Mouse (Mus musculus): ENCODE measurements around the gene Miga2. TPM values are rescaled to one million over a fixed set of nuclear protein-coding genes. Genes with fewer than 3 reads are reported as not detected.

The Miga2 gene
- total and polyA plus RNA-seq, 2 experiments from 2014 or later: 32.6 to 105 TPM

DNA sequence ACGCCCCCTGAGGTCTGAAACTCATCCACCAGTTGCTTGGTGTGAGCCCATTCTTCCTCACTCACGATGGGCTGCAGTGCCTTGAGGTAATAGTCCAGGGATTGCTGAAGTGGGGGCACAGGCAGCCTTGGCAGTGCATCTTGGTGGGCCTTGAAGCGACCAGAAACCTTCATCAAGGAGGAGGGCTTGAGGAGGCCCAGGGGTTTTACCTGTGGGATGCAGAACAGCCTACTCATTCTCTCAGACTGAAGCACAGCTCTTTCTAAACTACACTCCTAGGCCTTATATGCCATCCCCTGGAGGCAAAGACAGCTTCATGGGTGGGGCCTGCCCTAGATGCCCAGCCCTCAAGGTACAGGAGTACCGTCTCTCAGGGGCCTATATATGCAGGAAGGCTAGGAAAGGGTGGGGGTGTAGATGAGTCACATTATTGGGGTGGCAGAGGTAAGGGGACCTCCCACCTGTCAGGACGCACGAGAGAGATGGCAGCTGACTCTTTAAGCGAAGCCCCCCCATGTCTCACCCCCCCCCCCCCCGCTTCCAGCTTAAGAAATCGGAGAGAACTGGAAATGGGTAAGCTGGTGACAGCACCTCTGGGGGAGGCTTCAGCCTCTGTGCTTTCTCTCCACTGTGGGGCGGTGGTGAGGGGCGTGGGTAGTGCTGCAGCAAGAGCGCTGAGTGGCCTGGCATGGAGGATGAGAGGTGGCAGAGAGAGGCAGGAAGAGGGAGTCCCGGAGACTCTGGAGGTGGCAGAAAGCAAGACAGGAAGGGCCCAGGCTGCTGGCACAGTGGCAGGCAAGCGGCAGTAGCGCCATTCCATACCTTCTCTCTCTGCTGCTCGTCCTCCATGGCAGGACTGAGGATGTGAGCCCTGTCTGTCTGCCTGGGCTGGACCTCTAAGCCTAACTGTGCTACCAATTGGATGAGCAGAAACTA lies 49.3 kb downstream of the Miga2 start:
- TF ChIP-seq CTCF (IDR thresholded peaks at IDR 0.05; ENCODE audit: low read depth) (no peak), EP300 (IDR thresholded peaks at IDR 0.05; ENCODE audit: low read depth) (no peak)
- DNase-seq (ENCODE audit: low spot score) (no peak), ATAC-seq (ENCODE audit: insufficient read depth, low read depth) (no peak)
- no peak overlapping the region for H3K27ac ChIP-seq (ENCODE audit: low read depth)
- 0 out of 2 replicates have a peak overlapping the region, but pooled peaks have one; percentile 91 for H3K9ac ChIP-seq (replicated peaks; ENCODE audit: low read depth, low read length)
- peak overlapping the region; percentile 70 for H3K4me2 ChIP-seq (ENCODE audit: low read depth, low read length)
- peaks cover 44% of the 10 kb centered on the region for H3K36me3 ChIP-seq (replicated peaks; ENCODE audit: control insufficient read depth, insufficient read depth, low read length)
- H3K4me1 ChIP-seq (ENCODE audit: control insufficient read depth, insufficient read depth): peaks cover 48% of the 10 kb centered on the region
- H3K27me3 ChIP-seq (ENCODE audit: control insufficient read depth, insufficient read depth, low read length): no peaks in the 10 kb centered on the region
- 71% methylated on average over 14 of the region's 16 CpGs for WGBS
- no peaks in the 10 kb centered on the region for H3K9me3 ChIP-seq (replicated peaks; ENCODE audit: control insufficient read depth, low read length)
- peak overlapping the region; percentile 8 for H3K4me3 ChIP-seq (ENCODE audit: low read depth, low read length)

DNA sequence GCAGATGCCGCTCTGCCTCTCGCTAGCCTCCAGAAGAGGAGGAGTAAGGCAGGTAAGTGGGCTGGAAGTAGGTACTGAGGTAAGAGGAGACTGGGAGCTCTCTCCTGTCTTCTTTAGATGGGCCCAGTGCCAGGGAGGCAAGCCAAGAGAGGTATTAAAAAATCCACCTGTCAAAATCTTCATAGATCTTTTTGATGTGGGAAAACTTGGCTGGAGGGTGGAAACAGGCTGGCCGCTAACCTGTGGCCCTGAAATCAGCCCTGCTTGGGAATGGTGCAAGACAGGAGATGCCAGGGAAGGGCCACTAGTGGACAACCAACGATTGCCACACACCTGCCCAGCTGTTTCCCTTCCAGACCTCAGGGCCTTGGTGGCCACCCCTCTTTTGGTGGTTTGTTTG lies 50.1 kb downstream of the Miga2 start:
- Histone ChIP-seq H3K36me3 (replicated peaks; ENCODE audit: control insufficient read depth, insufficient read depth, low read length) (peaks cover 36% of the 10 kb centered on the region), H3K9me3 (replicated peaks; ENCODE audit: control insufficient read depth, low read length) (no peaks in the 10 kb centered on the region), H3K4me2 (ENCODE audit: low read depth, low read length) (peak overlapping the region; percentile 70), H3K27ac (ENCODE audit: low read depth) (no peak overlapping the region), H3K4me1 (ENCODE audit: control insufficient read depth, insufficient read depth) (peaks cover 47% of the 10 kb centered on the region), H3K27me3 (ENCODE audit: control insufficient read depth, insufficient read depth, low read length) (no peaks in the 10 kb centered on the region), H3K4me3 (ENCODE audit: low read depth, low read length) (peak overlapping the region; percentile 84), H3K9ac (replicated peaks; ENCODE audit: low read depth, low read length) (peak overlapping the region; percentile 91; the same call in 1 of the 2 replicates)
- 79% methylated on average over 4 of the region's 4 CpGs for WGBS
- no peak for TF ChIP-seq EP300 (IDR thresholded peaks at IDR 0.05; ENCODE audit: low read depth)
- no peak for TF ChIP-seq CTCF (IDR thresholded peaks at IDR 0.05; ENCODE audit: low read depth)
- ATAC-seq (ENCODE audit: insufficient read depth, low read depth) (no peak), DNase-seq (ENCODE audit: low spot score) (no peak)

DNA sequence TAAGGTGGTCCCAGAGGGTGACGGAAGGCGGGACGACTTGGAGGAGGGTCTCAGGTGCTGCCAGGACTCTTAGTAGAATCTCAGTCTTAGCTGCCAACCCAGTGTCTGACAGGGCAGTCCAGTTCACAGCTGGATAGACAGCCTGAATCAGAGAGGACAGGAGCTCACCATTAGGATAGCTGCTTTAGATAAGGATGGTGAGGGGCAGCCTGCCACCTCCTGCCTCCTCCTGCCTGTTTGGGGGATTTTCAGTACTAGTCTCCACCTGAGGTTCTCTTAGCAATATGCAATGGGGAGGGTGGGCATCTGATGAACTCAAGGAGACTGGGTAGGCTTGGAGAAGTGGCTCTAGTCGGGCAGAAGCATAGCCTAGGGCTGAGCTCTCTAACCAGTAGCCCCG lies 50.6 kb downstream of the Miga2 start:
- H3K27me3 ChIP-seq (ENCODE audit: control insufficient read depth, insufficient read depth, low read length): no peaks in the 10 kb centered on the region
- WGBS: 43% methylated on average over 5 of the region's 5 CpGs
- TF ChIP-seq EP300 (IDR thresholded peaks at IDR 0.05; ENCODE audit: low read depth) (no peak), CTCF (IDR thresholded peaks at IDR 0.05; ENCODE audit: low read depth) (no peak)

DNA sequence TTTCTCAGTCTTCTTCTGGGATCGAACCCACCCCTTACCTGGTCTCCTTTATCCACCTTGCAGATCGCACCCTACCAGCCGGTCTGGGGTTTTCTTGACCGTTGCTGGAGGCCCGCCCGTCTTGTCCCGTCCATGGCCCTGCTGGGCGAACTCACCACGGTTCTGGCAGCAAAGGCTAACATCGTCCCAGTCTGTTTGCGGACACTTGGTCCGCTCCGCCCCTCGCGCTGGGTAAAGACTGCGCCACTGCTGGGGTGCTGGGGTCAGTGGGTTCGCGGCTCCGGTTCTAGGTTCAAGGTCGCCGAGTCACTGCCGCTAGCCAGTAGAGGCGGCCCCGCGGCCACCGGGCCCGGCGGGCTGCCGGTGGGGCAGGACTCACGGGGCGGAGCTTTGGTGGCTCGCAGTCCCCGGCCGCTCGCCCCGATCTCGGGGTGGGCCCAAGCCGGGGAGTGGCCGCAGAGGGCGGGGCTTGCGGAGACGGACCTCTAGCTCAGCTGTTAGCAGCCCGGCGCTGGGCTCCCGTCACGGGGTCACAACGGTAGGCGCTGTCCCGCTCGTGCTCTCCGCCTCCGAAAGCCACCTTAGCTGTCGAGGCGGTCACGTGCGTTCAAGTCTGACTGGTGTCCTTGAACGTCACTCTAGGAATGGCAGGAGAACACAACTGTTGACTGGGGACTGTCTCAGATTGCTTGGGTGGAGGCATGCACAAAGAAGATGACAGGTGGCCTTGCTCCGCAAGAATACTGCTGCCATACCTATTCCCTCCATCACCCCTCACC lies 51.3 kb downstream of the Miga2 start, which contains the start of gene Crat:
Gene Crat (minus strand): TSS at position 657 of the 779 bp plus-strand sequence.
- Histone ChIP-seq H3K27me3 (ENCODE audit: control insufficient read depth, insufficient read depth, low read length) (no peaks in the 10 kb centered on the region), H3K36me3 (replicated peaks; ENCODE audit: control insufficient read depth, insufficient read depth, low read length) (peaks cover 24% of the 10 kb centered on the region), H3K4me3 (ENCODE audit: low read depth, low read length) (peak within 1 kb of the TSS; percentile 84), H3K27ac (ENCODE audit: low read depth) (peak within 1 kb of the TSS; percentile 94), H3K9ac (replicated peaks; ENCODE audit: low read depth, low read length) (peak within 1 kb of the TSS; percentile 91), H3K4me2 (ENCODE audit: low read depth, low read length) (peak within 1 kb of the TSS; percentile 70), H3K4me1 (ENCODE audit: control insufficient read depth, insufficient read depth) (peaks cover 44% of the 10 kb centered on the region), H3K9me3 (replicated peaks; ENCODE audit: control insufficient read depth, low read length) (no peaks in the 10 kb centered on the region)
- WGBS: under 1% methylated on average over 58 of the region's 58 CpGs
- peak; percentile 93 for ATAC-seq (ENCODE audit: insufficient read depth, low read depth)
- peak; percentile 94 for DNase-seq (ENCODE audit: low spot score)
- peak; percentile 71 for TF ChIP-seq EP300 (IDR thresholded peaks at IDR 0.05; ENCODE audit: low read depth)
- no peak for TF ChIP-seq CTCF (IDR thresholded peaks at IDR 0.05; ENCODE audit: low read depth)

More for the DNA sequence above, 50.6 kb downstream of the Miga2 start:
- Histone ChIP-seq H3K4me3 (ENCODE audit: low read depth, low read length) (peak overlapping the region; percentile 84), H3K36me3 (replicated peaks; ENCODE audit: control insufficient read depth, insufficient read depth, low read length) (peaks cover 30% of the 10 kb centered on the region), H3K9me3 (replicated peaks; ENCODE audit: control insufficient read depth, low read length) (no peaks in the 10 kb centered on the region), H3K4me2 (ENCODE audit: low read depth, low read length) (peak overlapping the region; percentile 70), H3K9ac (replicated peaks; ENCODE audit: low read depth, low read length) (peak overlapping the region; percentile 91), H3K27ac (ENCODE audit: low read depth) (peak overlapping the region; percentile 94), H3K4me1 (ENCODE audit: control insufficient read depth, insufficient read depth) (peaks cover 50% of the 10 kb centered on the region)
- DNase-seq (ENCODE audit: low spot score) (no peak), ATAC-seq (ENCODE audit: insufficient read depth, low read depth) (no peak)

DNA sequence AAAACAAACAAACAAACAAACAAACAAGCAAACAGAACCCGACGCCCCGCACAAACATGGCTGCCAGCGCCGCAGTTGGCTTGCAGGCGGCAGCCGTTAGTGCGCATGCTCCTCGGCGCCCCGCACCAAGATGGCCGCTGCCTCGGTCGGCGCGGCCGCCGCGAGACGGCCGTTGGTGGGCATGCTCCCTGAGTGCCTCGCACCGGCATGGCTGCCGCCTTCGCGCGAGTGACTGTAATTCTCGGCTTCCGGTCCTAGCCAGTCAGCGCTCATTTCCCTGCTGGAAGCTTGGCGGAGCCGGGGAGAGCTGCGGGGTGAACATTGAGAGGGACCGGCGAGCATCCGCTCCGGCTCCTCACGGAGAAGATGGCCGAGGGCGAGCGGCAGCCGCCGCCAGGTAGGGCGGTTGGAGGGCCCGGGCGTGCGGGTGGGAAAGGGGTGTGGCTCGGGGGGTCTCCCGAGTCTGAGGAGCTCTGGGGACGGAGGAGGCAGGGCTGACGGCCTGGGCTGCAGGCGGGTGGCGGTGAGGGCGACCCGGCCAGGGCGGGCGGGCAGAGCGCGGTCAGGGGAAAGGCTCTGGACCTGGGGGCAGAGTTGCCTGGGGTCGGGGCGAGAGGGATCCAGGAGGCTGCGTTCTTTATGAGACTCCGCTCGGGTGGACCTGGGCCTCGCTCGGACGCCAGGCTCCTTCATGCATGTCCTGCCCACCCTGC lies 52.1 kb downstream of the Miga2 start, which contains the start of gene Ptpa:
Gene Ptpa (plus strand): TSS at position 104 of the 713 bp plus-strand sequence.
- ATAC-seq (ENCODE audit: insufficient read depth, low read depth) (peak; percentile 87), DNase-seq (ENCODE audit: low spot score) (peak; percentile 81)
- peaks cover 40% of the 10 kb centered on the region for H3K4me1 ChIP-seq (ENCODE audit: control insufficient read depth, insufficient read depth)
- H3K4me3 ChIP-seq (ENCODE audit: low read depth, low read length): peak within 1 kb of the TSS; percentile 84
- peak within 1 kb of the TSS; percentile 70 for H3K4me2 ChIP-seq (ENCODE audit: low read depth, low read length)
- H3K27ac ChIP-seq (ENCODE audit: low read depth): peak within 1 kb of the TSS; percentile 94
- no peaks in the 10 kb centered on the region for H3K9me3 ChIP-seq (replicated peaks; ENCODE audit: control insufficient read depth, low read length)
- peak within 1 kb of the TSS; percentile 91 for H3K9ac ChIP-seq (replicated peaks; ENCODE audit: low read depth, low read length)
- no peaks in the 10 kb centered on the region for H3K27me3 ChIP-seq (ENCODE audit: control insufficient read depth, insufficient read depth, low read length)
- peak; percentile 6 for TF ChIP-seq EP300 (IDR thresholded peaks at IDR 0.05; ENCODE audit: low read depth)
- no peak for TF ChIP-seq CTCF (IDR thresholded peaks at IDR 0.05; ENCODE audit: low read depth)
- under 1% methylated on average over 66 of the region's 67 CpGs for WGBS
- H3K36me3 ChIP-seq (replicated peaks; ENCODE audit: control insufficient read depth, insufficient read depth, low read length): peaks cover 17% of the 10 kb centered on the region

All from heart, postnatal 0 days (tissue).